Mouse (Mus musculus) neural tube, embryonic 14.5 days (tissue): Measurements from ENCODE around the gene Zc3h10. TPM values are rescaled to one million over a fixed set of nuclear protein-coding genes. Genes with fewer than 3 reads are reported as not detected.

ENCODE experiments used
- ATAC-seq: fragments of 200-750 bp; cut with Nextera tagmentation; 2 replicates; pipeline ENCODE4 v1.8.0; 2017; ENCODE audit warnings: low read depth, mild to moderate bottlenecking, moderate TSS enrichment, moderate library complexity
- H3K27ac ChIP-seq: fragments of 300-500 bp; sonication (generic); 2 replicates; pipeline ENCODE4 v1.5.1; 2014; ENCODE audit warnings: low read depth, mild to moderate bottlenecking, control low read depth, low read length, moderate library complexity, mixed read lengths
- H3K27me3 ChIP-seq: fragments of 300-500 bp; sonication (generic); 2 replicates; pipeline ENCODE4 v1.6.1; 2014; ENCODE audit warnings: low read length; ENCODE audit not compliant: control insufficient read depth, insufficient read depth
- H3K36me3 ChIP-seq: fragments of 300-500 bp; sonication (generic); 2 replicates; pipeline ENCODE4 v1.6.1; 2014; ENCODE audit warnings: low read length, mixed read lengths; ENCODE audit not compliant: control insufficient read depth, insufficient read depth
- H3K4me1 ChIP-seq: fragments of 300-500 bp; sonication (generic); 2 replicates; pipeline ENCODE4 v1.6.1; 2014; ENCODE audit warnings: low read length; ENCODE audit not compliant: control insufficient read depth, insufficient read depth
- H3K4me2 ChIP-seq: fragments of 300-500 bp; sonication (generic); 2 replicates; pipeline ENCODE4 v1.6.1; 2014; ENCODE audit warnings: mild to moderate bottlenecking, low read depth, low read length, control low read depth
- H3K4me3 ChIP-seq: fragments of 300-500 bp; sonication (generic); 2 replicates; pipeline ENCODE4 v1.5.1; 2014; ENCODE audit warnings: low read depth, low read length, control low read depth, mixed read lengths
- H3K9ac ChIP-seq: fragments of 300-500 bp; sonication (generic); replicated peaks from 2 replicates; pipeline ENCODE4 v1.6.1; 2014; ENCODE audit warnings: low read depth, mild to moderate bottlenecking, control low read depth, low read length, mixed read lengths
- H3K9me3 ChIP-seq: fragments of 300-500 bp; sonication (generic); 2 replicates; pipeline ENCODE4 v1.6.1; 2016; ENCODE audit warnings: low read length; ENCODE audit not compliant: control insufficient read depth
- WGBS: fragments of 180-500 bp; shearing (Covaris S2); extraction: QIAGEN DNeasy Blood & Tissue Kit; methylation state at CpG from one replicate; pipeline ENCODE4 v1.1.7; 2014; 5-methylcytosine and 5-hydroxymethylcytosine counted together
- polyA plus RNA-seq: library from polyadenylated mRNA; unstranded; fragments of >200 nt; fragmentation: Nextera tagmentation; extraction: Ambion mirVana; gene quantifications from 2 replicates; pipeline ENCODE4 v1.2.1, GENCODE M21; 2014

The Zc3h10 gene
- 11.7 and 18.1 TPM in 2 replicates for polyA plus RNA-seq

DNA sequence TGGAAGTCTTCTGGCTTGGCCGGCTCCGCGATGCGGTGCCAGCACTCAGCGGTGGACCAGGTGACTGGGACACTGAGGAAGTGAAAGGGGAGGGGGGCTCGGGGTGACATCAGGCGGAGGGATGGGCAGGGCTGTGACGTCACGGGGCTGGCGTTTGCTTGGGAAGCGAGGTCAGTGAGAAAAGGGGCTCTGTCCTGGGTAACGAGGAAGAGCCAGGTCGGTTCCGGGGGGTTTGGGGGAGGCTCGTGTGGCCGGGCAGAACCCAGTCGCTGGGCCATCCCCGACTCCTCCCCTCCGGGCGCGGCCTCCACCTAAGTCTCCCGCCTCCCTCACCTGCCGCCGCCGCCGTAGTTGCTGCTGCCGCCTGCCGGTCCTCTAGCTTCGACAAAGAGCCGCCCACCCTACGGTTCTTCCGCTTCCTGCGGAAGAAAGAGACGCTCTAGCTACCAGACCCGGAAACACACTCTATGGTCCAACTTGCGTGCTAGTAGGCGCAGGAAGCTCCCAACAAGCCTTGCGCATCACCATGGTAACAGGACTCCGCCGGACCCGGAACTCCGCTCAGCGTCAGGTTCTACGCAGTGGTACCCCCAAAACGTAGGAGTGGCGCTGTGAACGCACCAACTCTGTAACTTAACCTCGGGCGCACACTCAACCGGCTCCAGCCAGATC is at the start of gene Zc3h10:
Gene Zc3h10 (minus strand): TSS at position 414 of the 672 bp plus-strand sequence.
- Histone ChIP-seq H3K4me3 (peak within 1 kb of the TSS; percentile 71), H3K4me2 (peak within 1 kb of the TSS; percentile 84), H3K9ac (peak within 1 kb of the TSS; percentile 73), H3K27me3 (no peaks in the 10 kb centered on the region), H3K27ac (peak within 1 kb of the TSS; percentile 96), H3K4me1 (peaks cover 10% of the 10 kb centered on the region), H3K9me3 (no peaks in the 10 kb centered on the region), H3K36me3 (peaks cover 23% of the 10 kb centered on the region)
- ATAC-seq = peak; percentile 92
- under 1% methylated on average over 46 of the region's 50 CpGs for WGBS

DNA sequence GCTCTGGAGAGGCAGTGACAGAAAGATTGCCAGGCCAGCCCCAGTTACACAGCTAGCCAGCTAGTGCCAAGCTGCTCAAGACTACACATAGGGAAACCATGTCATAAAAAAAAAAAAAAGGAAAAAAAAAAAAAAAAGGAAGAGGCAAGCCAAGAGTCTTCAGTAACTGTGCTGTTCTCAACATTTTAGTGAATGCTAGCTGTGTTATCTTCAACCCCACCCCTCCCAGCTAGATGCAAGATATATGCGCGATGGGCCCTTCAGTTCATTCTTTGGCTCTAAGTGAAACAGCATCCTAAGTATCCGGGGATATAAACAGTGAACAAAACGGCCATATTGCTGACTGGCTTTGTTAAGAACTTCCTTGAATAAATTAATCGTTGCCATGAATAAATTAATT is 45.2 kb upstream of the Zc3h10 start:
- Histone ChIP-seq H3K27me3 (peaks cover 18% of the 10 kb centered on the region; the same call in 1 of the 2 replicates), H3K9me3 (no peaks in the 10 kb centered on the region), H3K4me3 (no peak overlapping the region), H3K4me2 (no peak overlapping the region), H3K4me1 (no peaks in the 10 kb centered on the region), H3K36me3 (no peaks in the 10 kb centered on the region), H3K27ac (no peak overlapping the region), H3K9ac (no peak overlapping the region)
- 70% methylated on average over 5 of the region's 5 CpGs for WGBS
- no peak for ATAC-seq

DNA sequence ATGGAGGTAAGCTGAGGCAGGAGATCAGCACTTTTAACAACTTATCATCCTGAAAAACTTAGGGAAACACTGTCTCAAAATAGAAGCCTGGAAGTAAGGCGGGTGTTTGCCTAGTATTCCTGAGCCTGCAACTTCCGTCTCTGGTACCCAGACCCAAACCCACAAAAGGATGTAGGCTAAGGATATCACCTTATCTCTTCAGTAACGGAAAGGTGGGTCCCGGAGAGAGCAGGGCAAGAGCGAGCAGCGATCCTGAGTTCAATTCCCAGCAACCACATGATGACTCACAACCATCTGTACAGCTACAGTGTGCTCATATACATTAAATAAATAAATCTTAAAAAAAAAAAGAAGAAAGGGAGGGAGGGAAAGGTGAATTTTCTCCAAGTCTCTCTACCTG is 43.9 kb upstream of the Zc3h10 start:
- Histone ChIP-seq H3K4me1 (no peaks in the 10 kb centered on the region), H3K36me3 (no peaks in the 10 kb centered on the region), H3K9ac (no peak overlapping the region), H3K9me3 (no peaks in the 10 kb centered on the region), H3K27ac (no peak overlapping the region), H3K4me2 (no peak overlapping the region), H3K27me3 (peaks cover 25% of the 10 kb centered on the region), H3K4me3 (no peak overlapping the region)
- 94% methylated on average over 6 of the region's 6 CpGs for WGBS
- no peak for ATAC-seq

- peak; percentile 54; the same call in 1 of the 2 replicates for ATAC-seq
- H3K4me1 ChIP-seq = no peaks in the 10 kb centered on the region
- H3K9ac ChIP-seq = peak overlapping the region; percentile 57
- H3K9me3 ChIP-seq = no peaks in the 10 kb centered on the region
- H3K27me3 ChIP-seq = peaks cover 26% of the 10 kb centered on the region
- H3K4me2 ChIP-seq = peak overlapping the region; percentile 94
- no peaks in the 10 kb centered on the region for H3K36me3 ChIP-seq
- no peak overlapping the region for H3K27ac ChIP-seq
- H3K4me3 ChIP-seq = peak overlapping the region; percentile 63
- 0% methylated on average over 41 of the region's 43 CpGs for WGBS
These were observed 42.7 kb upstream of the Zc3h10 start for GRCm38 (mm10) chr10:128590193-128590690.

DNA sequence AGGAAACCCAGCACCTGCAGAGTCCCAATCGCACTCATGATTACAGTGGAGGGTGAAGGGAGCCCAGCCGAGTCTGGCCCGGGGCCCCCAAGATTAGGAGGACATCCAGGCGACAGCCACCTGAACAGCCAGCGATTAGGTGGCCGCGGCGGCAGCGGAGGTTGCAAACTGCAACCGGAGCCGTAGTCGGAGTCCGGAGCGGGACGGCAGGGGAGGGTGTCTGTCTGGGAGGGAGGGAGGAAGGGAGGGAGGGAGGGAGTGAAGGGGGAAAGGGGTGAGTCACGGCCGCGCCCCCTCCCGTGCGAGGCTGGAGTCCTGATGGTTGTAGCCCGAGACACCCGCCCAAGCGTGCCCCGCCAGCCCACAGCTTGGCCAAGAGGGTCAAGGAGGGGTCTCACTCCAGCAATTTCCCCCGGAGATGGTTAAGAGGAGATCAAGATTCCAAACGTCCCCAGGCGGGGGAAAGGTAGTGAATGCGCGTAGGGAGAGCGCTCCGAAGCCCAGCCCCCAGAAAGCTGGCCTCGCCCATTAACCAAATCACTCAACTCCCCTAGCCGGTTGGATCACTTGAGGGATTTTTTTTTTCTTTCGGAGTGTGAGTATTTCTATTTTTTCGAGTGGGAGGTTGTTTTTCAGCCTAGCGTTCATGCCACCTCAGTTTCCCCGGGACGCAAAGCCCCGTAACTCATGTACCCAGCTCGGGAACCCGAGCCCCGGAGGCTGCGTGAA is 42.1 kb upstream of the Zc3h10 start, which contains the start of gene Erbb3:
Gene Erbb3 (minus strand): TSS at position 189 of the 729 bp plus-strand sequence.
- WGBS = under 1% methylated on average over 42 of the region's 43 CpGs
- ATAC-seq = peak; percentile 22; the same call in 1 of the 2 replicates
- no peak within 1 kb of the TSS for H3K27ac ChIP-seq
- H3K36me3 ChIP-seq = no peaks in the 10 kb centered on the region
- H3K4me3 ChIP-seq = peak within 1 kb of the TSS; percentile 63
- peaks cover 26% of the 10 kb centered on the region for H3K27me3 ChIP-seq
- peak within 1 kb of the TSS; percentile 57 for H3K9ac ChIP-seq
- H3K4me2 ChIP-seq = peak within 1 kb of the TSS; percentile 94
- no peaks in the 10 kb centered on the region for H3K4me1 ChIP-seq
- no peaks in the 10 kb centered on the region for H3K9me3 ChIP-seq

DNA sequence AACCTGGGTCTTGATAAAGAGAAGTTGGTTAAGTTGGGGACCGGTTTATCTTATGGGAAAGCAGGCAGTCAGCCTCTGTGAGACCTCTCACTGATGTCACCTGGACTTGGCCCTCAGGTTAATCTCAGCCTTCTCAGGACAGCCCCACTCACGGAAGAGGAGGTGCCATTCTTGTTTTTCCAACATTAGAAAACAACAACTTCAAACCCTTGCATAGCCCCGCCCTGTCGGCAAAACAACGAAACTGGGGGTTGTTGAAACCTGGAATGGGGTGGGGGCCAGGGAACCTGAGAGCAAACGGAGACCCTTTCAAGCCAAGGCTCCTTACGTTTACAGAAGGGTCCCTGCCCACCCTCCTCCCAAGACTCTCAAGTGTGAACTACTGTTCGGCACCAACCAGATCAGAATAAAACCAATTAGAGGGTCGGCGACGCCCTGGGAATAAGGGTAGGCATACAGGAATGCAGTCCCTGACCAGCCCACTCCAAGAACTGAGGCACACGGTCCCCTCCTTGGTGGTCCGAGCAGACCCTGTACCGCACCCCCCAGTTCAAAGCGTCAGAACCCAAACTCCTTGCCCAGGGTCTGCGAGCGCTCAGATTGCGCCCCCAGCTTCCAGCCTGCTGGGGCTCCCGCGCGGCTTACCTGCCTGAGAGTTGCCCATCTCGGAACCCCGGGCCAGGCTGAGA is 41.3 kb upstream of the Zc3h10 start:
- peak overlapping the region; percentile 34 for H3K9ac ChIP-seq
- H3K27me3 ChIP-seq = peaks cover 26% of the 10 kb centered on the region
- no peak overlapping the region for H3K27ac ChIP-seq
- 3% methylated on average over 23 of the region's 23 CpGs for WGBS
- H3K36me3 ChIP-seq = no peaks in the 10 kb centered on the region
- peak overlapping the region; percentile 94 for H3K4me2 ChIP-seq
- ATAC-seq = no peak
- H3K9me3 ChIP-seq = no peaks in the 10 kb centered on the region
- peak overlapping the region; percentile 63 for H3K4me3 ChIP-seq
- no peaks in the 10 kb centered on the region for H3K4me1 ChIP-seq

- Histone ChIP-seq H3K9ac (no peak overlapping the region), H3K27me3 (peaks cover 26% of the 10 kb centered on the region), H3K9me3 (no peaks in the 10 kb centered on the region), H3K27ac (no peak overlapping the region), H3K4me2 (no peak overlapping the region; the same call in 1 of the 2 replicates), H3K4me1 (no peaks in the 10 kb centered on the region), H3K4me3 (no peak overlapping the region), H3K36me3 (no peaks in the 10 kb centered on the region)
- WGBS = 23% methylated on average over 1 of the region's 1 CpGs
- no peak for ATAC-seq
These were observed 40.6 kb upstream of the Zc3h10 start for GRCm38 (mm10) chr10:128588136-128588535.

DNA sequence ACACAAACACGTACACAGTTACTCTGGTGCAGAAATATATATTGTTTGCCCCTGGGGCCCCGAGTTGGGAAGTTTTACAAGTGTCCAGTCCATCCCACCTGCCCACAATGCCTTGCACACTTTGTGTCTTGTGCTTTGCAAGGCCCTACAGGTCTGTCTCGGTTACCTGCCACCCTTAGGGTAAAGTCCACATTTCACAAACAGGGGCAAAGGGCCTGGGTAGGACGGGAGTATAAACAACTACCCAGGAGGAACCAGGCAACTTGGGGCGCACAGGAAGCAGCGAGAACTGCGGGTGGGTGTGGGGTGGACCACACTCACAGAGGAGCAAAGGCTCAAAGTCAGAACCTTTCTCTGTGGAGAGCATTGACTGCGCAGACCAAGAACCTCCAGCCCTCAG is 40.1 kb upstream of the Zc3h10 start:
- H3K27ac ChIP-seq = no peak overlapping the region
- no peak for ATAC-seq
- H3K4me2 ChIP-seq = 0 out of 2 replicates have a peak overlapping the region, but pooled peaks have one; percentile 5
- H3K9ac ChIP-seq = no peak overlapping the region
- peaks cover 26% of the 10 kb centered on the region for H3K27me3 ChIP-seq
- 60% methylated on average over 8 of the region's 8 CpGs for WGBS
- H3K4me3 ChIP-seq = no peak overlapping the region; the same call in 1 of the 2 replicates
- H3K9me3 ChIP-seq = no peaks in the 10 kb centered on the region
- no peaks in the 10 kb centered on the region for H3K36me3 ChIP-seq
- H3K4me1 ChIP-seq = no peaks in the 10 kb centered on the region
